Mouse (Mus musculus) left cerebral cortex, postnatal 10 days (tissue): ENCODE data around the gene Esp34. TPM values are rescaled to one million over a fixed set of nuclear protein-coding genes. Genes with fewer than 3 reads are reported as not detected.

Source experiments
- DNase-seq, 2 experiments: peaks; one replicate each; pipeline ENCODE4 v3.0.0; 2021 to 2022; ENCODE audit warnings: low spot score in 2 of 2, mixed read lengths in 1 of 2; ENCODE audit errors: extremely low spot score in 1 of 2
- intact Hi-C: fragments of 180-260 bp; cut with DNase I; formaldehyde crosslinking; loops from one replicate; pipeline ENCODE4 v1.15.1; 2025
- total RNA-seq, 2 experiments: library from RNA; stranded (reverse); gene quantifications; 2 replicates each; pipeline ENCODE4 v1.2.3; 2021

The Esp34 gene
- not detected for total RNA-seq

- DNase-seq: no peak
- intact Hi-C loops: no loop called here
These were observed at the start of gene Esp34 for GRCm38 (mm10) chr17:38553892-38554291. Esp34 (plus strand) TSS chr17:38554192.

DNA sequence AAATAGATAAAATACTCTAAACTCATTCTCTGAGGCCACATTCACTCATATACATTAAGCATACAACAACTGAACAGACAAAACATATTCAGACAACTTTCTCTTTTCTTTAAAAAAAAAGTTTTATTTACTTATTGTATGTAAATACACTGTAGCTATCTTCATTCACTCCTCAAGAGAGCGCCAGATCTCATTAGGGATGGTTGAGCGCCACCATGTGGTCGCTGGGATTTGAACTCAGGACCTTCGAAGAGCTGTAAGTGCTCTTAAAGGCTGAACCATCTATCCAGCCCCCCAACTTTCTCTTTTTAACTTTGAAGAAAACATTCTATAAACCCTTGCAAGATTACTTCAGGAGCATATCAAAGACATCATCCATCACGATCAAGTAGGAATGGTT is 8.5 kb downstream of the Esp34 start:
- DNase-seq: no peak
- intact Hi-C loops: no loop called here

Other genes starting within 250 kb of the Esp34 start
- gene Olfr137, start 246.6 kb upstream of the Esp34 start, total RNA-seq: not detected
- gene Olfr136, start 224.4 kb upstream of the Esp34 start, total RNA-seq: not detected
- gene Esp36, start 134.0 kb upstream of the Esp34 start, total RNA-seq: not detected
- gene Esp31, start 85.3 kb downstream of the Esp34 start, total RNA-seq: not detected